Mouse (Mus musculus) cerebellum, postnatal 10 days (tissue): Measurements from ENCODE around the gene Spopl.
"Not testable (repeated sequence)": the region's sequence is repeated elsewhere in the genome, so short reads cannot be mapped to it uniquely, and the experiment has no call there.

Experiments
- DNase-seq, 2 experiments: peaks; one replicate each; pipeline ENCODE4 v3.0.0; 2021; ENCODE audit warnings: mixed read lengths in 2 of 2

Spopl gene

GRCm38 (mm10) chr2:23571302-23572156 is at the start of gene Spopl:
Gene Spopl (minus strand): TSS chr2:23572106.
- DNase-seq: peak; percentile 93 to 94

- DNase-seq: no peak
These were observed 48.2 kb upstream of the Spopl start for GRCm38 (mm10) chr2:23620128-23620527.

- no peak for DNase-seq
These were observed 46.1 kb upstream of the Spopl start for GRCm38 (mm10) chr2:23617989-23618388.

GRCm38 (mm10) chr2:23605391-23605790 is 33.5 kb upstream of the Spopl start:
- DNase-seq: no peak

- no peak for DNase-seq
These were observed 16.9 kb upstream of the Spopl start for GRCm38 (mm10) chr2:23588769-23589168.

GRCm38 (mm10) chr2:23572157-23572532 is 239 bp upstream of the Spopl start:
- DNase-seq: not testable (repeated sequence)

- DNase-seq: no peak
These were observed 1.3 kb downstream of the Spopl start for GRCm38 (mm10) chr2:23570563-23570962.

- DNase-seq: no peak
These were observed 3.1 kb downstream of the Spopl start for GRCm38 (mm10) chr2:23568775-23569174.

- DNase-seq: no peak
These were observed 6.7 kb downstream of the Spopl start for GRCm38 (mm10) chr2:23565081-23565801.

GRCm38 (mm10) chr2:23562898-23563297 is 9.0 kb downstream of the Spopl start:
- no peak for DNase-seq

- DNase-seq: no peak
These were observed 12.7 kb downstream of the Spopl start for GRCm38 (mm10) chr2:23559186-23559585.

GRCm38 (mm10) chr2:23551235-23551634 is 20.7 kb downstream of the Spopl start:
- DNase-seq: no peak

- DNase-seq: no peak
These were observed 24.7 kb downstream of the Spopl start for GRCm38 (mm10) chr2:23547220-23547619.

- no peak for DNase-seq
These were observed 31.9 kb downstream of the Spopl start for GRCm38 (mm10) chr2:23539967-23540366.

- not testable (repeated sequence) for DNase-seq
These were observed 44.2 kb downstream of the Spopl start for GRCm38 (mm10) chr2:23527717-23528116.

- DNase-seq: no peak
These were observed 66.8 kb downstream of the Spopl start for GRCm38 (mm10) chr2:23505141-23505540.

GRCm38 (mm10) chr2:23481715-23482114 is 90.2 kb downstream of the Spopl start:
- no peak for DNase-seq

GRCm38 (mm10) chr2:23467471-23467870 is 104.4 kb downstream of the Spopl start:
- DNase-seq: no peak

GRCm38 (mm10) chr2:23457452-23457851 is 114.5 kb downstream of the Spopl start:
- DNase-seq: no peak
